Mouse (Mus musculus) limb, embryonic 13.5 days (tissue): ENCODE data around the gene Lin28b. TPM values are rescaled to one million over a fixed set of nuclear protein-coding genes. Genes with fewer than 3 reads are reported as not detected.
A peak's percentile ranks its signal among the peaks of the same experiment; 100 is the strongest.

Experiments used
- ATAC-seq: fragments of 200-750 bp; cut with Nextera tagmentation; 2 replicates; pipeline ENCODE4 v1.8.0; 2017; ENCODE audit warnings: low read depth, moderate number of reproducible peaks, moderate TSS enrichment; ENCODE audit not compliant: low FRiP score
- H3K27ac ChIP-seq: fragments of 300-500 bp; sonication (generic); 2 replicates; pipeline ENCODE4 v1.5.1; 2015; ENCODE audit warnings: inconsistent platforms, mild to moderate bottlenecking, moderate library complexity
- H3K27me3 ChIP-seq: fragments of 300-500 bp; sonication (generic); 2 replicates; pipeline ENCODE4 v1.6.1; 2015; ENCODE audit warnings: mild to moderate bottlenecking, inconsistent platforms
- H3K36me3 ChIP-seq: fragments of 300-500 bp; sonication (generic); 2 replicates; pipeline ENCODE4 v1.6.1; 2015; ENCODE audit warnings: inconsistent platforms, mild to moderate bottlenecking, moderate library complexity
- H3K4me1 ChIP-seq: fragments of 300-500 bp; sonication (generic); 2 replicates; pipeline ENCODE4 v1.6.1; 2015; ENCODE audit warnings: inconsistent platforms
- H3K4me2 ChIP-seq: fragments of 300-500 bp; sonication (generic); replicated peaks from 2 replicates; pipeline ENCODE4 v1.6.1; 2015; ENCODE audit warnings: inconsistent platforms, mild to moderate bottlenecking, moderate library complexity
- H3K4me3 ChIP-seq: fragments of 300-500 bp; sonication (generic); 2 replicates; pipeline ENCODE4 v1.5.1; 2015; ENCODE audit warnings: moderate library complexity, mild to moderate bottlenecking, inconsistent platforms
- H3K9ac ChIP-seq: fragments of 300-500 bp; sonication (generic); 2 replicates; pipeline ENCODE4 v1.6.1; 2015; ENCODE audit warnings: mild to moderate bottlenecking, inconsistent platforms
- H3K9me3 ChIP-seq: fragments of 300-500 bp; sonication (generic); 2 replicates; pipeline ENCODE4 v1.6.1; 2016; ENCODE audit warnings: inconsistent platforms
- WGBS: fragments of 180-500 bp; shearing (Covaris S2); methylation state at CpG from one replicate; pipeline ENCODE4 v1.1.7; 2015; 5-methylcytosine and 5-hydroxymethylcytosine counted together
- polyA plus RNA-seq: library from polyadenylated mRNA; unstranded; fragments of >200 nt; fragmentation: Nextera tagmentation; extraction: Ambion mirVana; gene quantifications from 2 replicates; pipeline ENCODE4 v1.2.1, GENCODE M21; 2015

Lin28b gene
- polyA plus RNA-seq, 1 experiment from 2014 or later, result 3.7 TPM

GRCm38 (mm10) chr10:45345217-45345616 lies 141.0 kb downstream of the Lin28b start:
- no peak for ATAC-seq
- Histone ChIP-seq H3K9ac (no peak overlapping the region), H3K27ac (no peak overlapping the region), H3K9me3 (no peaks in the 10 kb centered on the region), H3K27me3 (no peaks in the 10 kb centered on the region), H3K36me3 (peaks cover 4% of the 10 kb centered on the region; the same call in 1 of the 2 replicates), H3K4me3 (no peak overlapping the region), H3K4me1 (no peaks in the 10 kb centered on the region), H3K4me2 (no peak overlapping the region)
- 82% methylated on average over 9 of the region's 9 CpGs for WGBS

DNA sequence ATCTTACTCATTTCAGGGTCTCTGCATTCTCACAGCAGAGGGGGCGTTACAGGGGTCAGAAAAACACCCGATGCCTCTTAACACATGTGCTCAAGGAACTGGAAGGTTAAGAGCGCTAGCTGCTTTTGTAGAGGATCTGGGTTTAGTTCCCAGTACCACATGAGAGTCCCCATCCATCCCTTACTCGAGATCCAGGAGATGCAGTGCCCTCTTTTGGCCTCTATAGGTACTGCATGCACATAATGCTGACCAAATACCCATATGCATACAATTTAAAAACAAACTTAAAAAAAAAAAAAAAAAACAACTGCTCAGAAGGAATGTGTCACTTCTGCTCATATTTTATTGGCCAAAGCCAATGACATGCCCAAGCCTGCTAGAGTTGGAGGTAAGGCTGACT lies 141.8 kb downstream of the Lin28b start:
- Histone ChIP-seq H3K4me1 (no peaks in the 10 kb centered on the region), H3K27ac (no peak overlapping the region), H3K27me3 (no peaks in the 10 kb centered on the region), H3K36me3 (peaks cover 4% of the 10 kb centered on the region; the same call in 1 of the 2 replicates), H3K4me2 (no peak overlapping the region), H3K9me3 (no peaks in the 10 kb centered on the region), H3K4me3 (no peak overlapping the region), H3K9ac (no peak overlapping the region)
- ATAC-seq, result no peak
- 86% methylated on average over 4 of the region's 4 CpGs for WGBS

GRCm38 (mm10) chr10:45339106-45339505 lies 147.1 kb downstream of the Lin28b start:
- ATAC-seq, result no peak
- Histone ChIP-seq H3K27me3 (peaks cover 9% of the 10 kb centered on the region), H3K9ac (no peak overlapping the region), H3K36me3 (peaks cover 2% of the 10 kb centered on the region; the same call in 1 of the 2 replicates), H3K27ac (no peak overlapping the region), H3K4me2 (no peak overlapping the region), H3K4me3 (no peak overlapping the region), H3K9me3 (no peaks in the 10 kb centered on the region), H3K4me1 (peaks cover 2% of the 10 kb centered on the region; the same call in 1 of the 2 replicates)
- WGBS, result 68% methylated on average over 7 of the region's 7 CpGs

DNA sequence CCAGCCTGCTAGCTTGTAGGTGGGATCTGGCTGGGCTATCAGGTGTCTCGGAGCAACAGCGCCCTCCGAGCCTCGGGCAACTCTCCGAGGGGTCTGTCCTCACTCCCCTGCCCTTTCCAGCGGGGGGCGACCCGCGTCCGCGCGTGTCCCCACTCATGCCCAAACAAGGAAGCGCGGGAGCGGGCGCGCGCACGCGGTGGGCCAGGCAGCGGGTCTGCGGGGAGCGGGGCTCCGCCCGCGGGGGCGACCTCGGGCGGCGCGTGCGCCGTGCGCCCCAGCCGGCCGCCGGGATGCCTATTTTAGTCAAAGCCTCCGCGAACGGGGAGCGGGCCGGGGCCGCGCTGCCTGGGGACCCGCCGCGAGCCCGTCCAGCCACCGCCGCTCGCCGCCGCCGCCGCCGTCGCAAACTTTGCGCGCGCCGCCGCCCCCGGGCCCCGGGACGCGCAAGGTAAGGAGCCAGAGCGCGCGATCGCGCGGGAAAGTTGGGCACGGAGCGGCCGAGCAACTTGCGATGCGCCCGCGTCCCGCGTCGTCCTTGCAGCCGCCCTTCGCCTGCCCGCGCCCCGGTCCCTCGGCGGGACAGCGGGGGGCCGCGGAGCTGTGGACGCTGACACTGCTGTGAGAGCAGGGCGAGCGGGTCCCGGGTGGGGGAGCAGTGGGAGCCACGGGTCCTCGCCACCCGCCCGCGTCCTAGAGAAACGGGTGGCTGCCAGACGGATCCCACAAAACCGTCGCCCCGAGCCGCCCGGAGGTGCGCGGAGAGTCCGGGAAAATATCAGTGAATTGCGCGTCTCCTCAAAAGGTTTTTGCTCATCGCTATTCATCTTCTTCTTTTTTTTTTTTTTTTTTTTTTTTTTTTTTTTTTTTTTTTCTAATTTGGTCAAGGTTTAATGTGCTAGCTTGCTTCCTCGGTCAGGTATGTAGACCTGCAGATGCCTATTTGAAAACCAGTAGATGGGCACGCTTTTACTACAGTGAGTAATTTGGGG lies 150.5 kb downstream of the Lin28b start, which contains the start of gene Bves:
TSS of gene Bves (plus strand) at position 339 of the 989 bp plus-strand sequence.
- Histone ChIP-seq H3K36me3 (no peaks in the 10 kb centered on the region), H3K9ac (peak within 1 kb of the TSS; percentile 76), H3K4me3 (peak within 1 kb of the TSS; percentile 72), H3K4me1 (peaks cover 2% of the 10 kb centered on the region; the same call in 1 of the 2 replicates), H3K4me2 (peak within 1 kb of the TSS; percentile 72), H3K9me3 (no peaks in the 10 kb centered on the region), H3K27ac (peak within 1 kb of the TSS; percentile 39; the same call in 1 of the 2 replicates), H3K27me3 (peaks cover 11% of the 10 kb centered on the region)
- under 1% methylated on average over 100 of the region's 116 CpGs for WGBS
- ATAC-seq, result peak; percentile 83

DNA sequence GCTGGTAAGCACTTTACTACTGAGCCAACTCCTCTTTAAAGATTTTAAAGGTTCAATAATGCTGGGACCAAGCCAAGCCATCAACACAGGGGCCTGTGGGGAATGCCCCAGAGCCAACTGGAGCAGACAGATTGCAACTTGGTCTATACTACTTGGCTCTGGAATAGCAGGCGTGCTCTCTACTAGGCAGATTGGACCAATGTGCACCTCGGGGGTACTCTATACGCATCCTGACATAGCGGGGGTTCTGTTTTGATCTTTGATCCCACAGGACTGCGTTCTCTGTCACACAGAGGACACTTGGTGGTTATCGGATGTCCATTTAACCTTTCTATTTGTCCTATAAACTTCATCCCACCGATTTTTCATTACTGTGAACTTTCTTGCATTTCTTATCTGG lies 151.3 kb downstream of the Lin28b start:
- no peaks in the 10 kb centered on the region for H3K9me3 ChIP-seq
- H3K36me3 ChIP-seq, result no peaks in the 10 kb centered on the region
- H3K4me3 ChIP-seq, result peak overlapping the region; percentile 72
- H3K9ac ChIP-seq, result no peak overlapping the region
- peaks cover 2% of the 10 kb centered on the region; the same call in 1 of the 2 replicates for H3K4me1 ChIP-seq
- peaks cover 11% of the 10 kb centered on the region for H3K27me3 ChIP-seq
- 13% methylated on average over 7 of the region's 7 CpGs for WGBS
- ATAC-seq, result peak; percentile 51
- no peak overlapping the region for H3K27ac ChIP-seq
- H3K4me2 ChIP-seq, result peak overlapping the region; percentile 72

GRCm38 (mm10) chr10:45328196-45329000 lies 157.8 kb downstream of the Lin28b start:
- Histone ChIP-seq H3K36me3 (no peaks in the 10 kb centered on the region), H3K9me3 (no peaks in the 10 kb centered on the region), H3K4me2 (no peak overlapping the region), H3K27me3 (no peaks in the 10 kb centered on the region), H3K4me1 (no peaks in the 10 kb centered on the region), H3K4me3 (no peak overlapping the region), H3K27ac (no peak overlapping the region), H3K9ac (no peak overlapping the region)
- WGBS, result 67% methylated on average over 7 of the region's 7 CpGs
- ATAC-seq, result no peak

Other genes with a start within 250 kb of the Lin28b start
- gene Bves, start 150.6 kb downstream of the Lin28b start, polyA plus RNA-seq, result 4.6 and 6.5 TPM in 2 replicates
- 19.9 and 20.1 TPM in 2 replicates for gene Hace1, start 91.4 kb upstream of the Lin28b start, polyA plus RNA-seq